Mouse (Mus musculus) intestine, embryonic 14.5 days (tissue): ENCODE measurements around the gene Frmd4a. TPM values are rescaled to one million over a fixed set of nuclear protein-coding genes. Genes with fewer than 3 reads are reported as not detected.

Experiments used
- ATAC-seq: fragments of 200-750 bp; cut with Nextera tagmentation; replicated peaks from 2 replicates; pipeline ENCODE4 v1.8.0; 2017; ENCODE audit warnings: low read depth, moderate number of reproducible peaks, moderate TSS enrichment, moderate library complexity; ENCODE audit not compliant: low FRiP score, low TSS enrichment
- DNase-seq: peaks from one replicate; pipeline ENCODE4 v3.0.0-alpha.2; 2018; ENCODE audit warnings: low spot score
- H3K27ac ChIP-seq: fragments of 300-500 bp; sonication (generic); 2 replicates; pipeline ENCODE4 v1.5.1; 2014; ENCODE audit warnings: low read depth, mild to moderate bottlenecking, control low read depth
- H3K27me3 ChIP-seq: fragments of 300-500 bp; sonication (generic); replicated peaks from 2 replicates; pipeline ENCODE4 v1.6.1; 2014; ENCODE audit warnings: low read length, control low read depth; ENCODE audit not compliant: control insufficient read depth, insufficient read depth
- H3K36me3 ChIP-seq: fragments of 300-500 bp; sonication (generic); 2 replicates; pipeline ENCODE4 v1.6.1; 2014; ENCODE audit warnings: low read length, control low read depth; ENCODE audit not compliant: control insufficient read depth, insufficient read depth
- H3K4me1 ChIP-seq: fragments of 300-500 bp; sonication (generic); replicated peaks from 2 replicates; pipeline ENCODE4 v1.6.1; 2014; ENCODE audit warnings: low read length, control low read depth, mixed read lengths; ENCODE audit not compliant: control insufficient read depth, insufficient read depth
- H3K4me2 ChIP-seq: fragments of 300-500 bp; sonication (generic); 2 replicates; pipeline ENCODE4 v1.6.1; 2014; ENCODE audit warnings: low read length
- H3K4me3 ChIP-seq: fragments of 300-500 bp; sonication (generic); 2 replicates; pipeline ENCODE4 v1.5.1; 2014; ENCODE audit warnings: low read depth, low read length, control low read depth, mixed read lengths
- H3K9ac ChIP-seq: fragments of 300-500 bp; sonication (generic); 2 replicates; pipeline ENCODE4 v1.6.1; 2014; ENCODE audit warnings: mild to moderate bottlenecking, low read length
- H3K9me3 ChIP-seq: fragments of 300-500 bp; sonication (generic); 2 replicates; pipeline ENCODE4 v1.6.1; 2016; ENCODE audit warnings: low read length, control low read depth; ENCODE audit not compliant: control insufficient read depth
- WGBS: fragments of 180-500 bp; shearing (Covaris S2); extraction: QIAGEN DNeasy Blood & Tissue Kit; methylation state at CpG from one replicate; pipeline ENCODE4 v1.1.7; 2014; 5-methylcytosine and 5-hydroxymethylcytosine counted together
- polyA plus RNA-seq: library from polyadenylated mRNA; unstranded; fragments of >200 nt; fragmentation: Nextera tagmentation; extraction: Ambion mirVana; gene quantifications from 2 replicates; pipeline ENCODE4 v1.2.1, GENCODE M21; 2014

Gene Frmd4a
- polyA plus RNA-seq, 1 experiment from 2014 or later = 28.8 TPM

GRCm38 (mm10) chr2:4260324-4261058, 243.0 kb downstream of the Frmd4a start:
- Histone ChIP-seq H3K27me3 (no peaks in the 10 kb centered on the region), H3K9me3 (no peaks in the 10 kb centered on the region), H3K27ac (no peak overlapping the region), H3K4me1 (no peaks in the 10 kb centered on the region), H3K4me2 (no peak overlapping the region), H3K4me3 (no peak overlapping the region), H3K36me3 (no peaks in the 10 kb centered on the region), H3K9ac (no peak overlapping the region)
- 61% methylated on average over 10 of the region's 10 CpGs for WGBS
- DNase-seq (no peak), ATAC-seq (no peak)

GRCm38 (mm10) chr2:4262667-4263066, 245.2 kb downstream of the Frmd4a start:
- DNase-seq (no peak), ATAC-seq (no peak)
- Histone ChIP-seq H3K4me3 (no peak overlapping the region), H3K27ac (no peak overlapping the region), H3K9ac (no peak overlapping the region), H3K27me3 (no peaks in the 10 kb centered on the region), H3K36me3 (no peaks in the 10 kb centered on the region), H3K4me2 (no peak overlapping the region), H3K4me1 (no peaks in the 10 kb centered on the region), H3K9me3 (no peaks in the 10 kb centered on the region)
- 75% methylated on average over 3 of the region's 3 CpGs for WGBS

GRCm38 (mm10) chr2:4267377-4267776, 249.9 kb downstream of the Frmd4a start:
- Histone ChIP-seq H3K4me3 (no peak overlapping the region), H3K4me2 (no peak overlapping the region), H3K27me3 (no peaks in the 10 kb centered on the region), H3K9ac (no peak overlapping the region), H3K36me3 (no peaks in the 10 kb centered on the region), H3K4me1 (no peaks in the 10 kb centered on the region), H3K9me3 (no peaks in the 10 kb centered on the region), H3K27ac (no peak overlapping the region)
- no peak for ATAC-seq
- no peak for DNase-seq
- WGBS = 89% methylated on average over 7 of the region's 7 CpGs

GRCm38 (mm10) chr2:4282777-4283176, 265.3 kb downstream of the Frmd4a start:
- Histone ChIP-seq H3K9ac (no peak overlapping the region), H3K27ac (peak overlapping the region; percentile 23), H3K27me3 (no peaks in the 10 kb centered on the region), H3K36me3 (no peaks in the 10 kb centered on the region), H3K9me3 (no peaks in the 10 kb centered on the region), H3K4me2 (no peak overlapping the region), H3K4me3 (no peak overlapping the region), H3K4me1 (peaks cover 27% of the 10 kb centered on the region)
- ATAC-seq (peak; percentile 59), DNase-seq (peak; percentile 64)
- whole genome bisulfite sequencing = 25% methylated on average over 5 of the region's 5 CpGs

- Histone ChIP-seq H3K9me3 (no peaks in the 10 kb centered on the region), H3K27me3 (no peaks in the 10 kb centered on the region), H3K4me3 (no peak overlapping the region), H3K4me2 (peak overlapping the region; percentile 31), H3K9ac (no peak overlapping the region), H3K4me1 (peaks cover 27% of the 10 kb centered on the region), H3K27ac (no peak overlapping the region), H3K36me3 (no peaks in the 10 kb centered on the region)
- DNase-seq = no peak
- 24% methylated on average over 4 of the region's 4 CpGs for WGBS
- ATAC-seq = no peak
These were observed 268.3 kb downstream of the Frmd4a start for GRCm38 (mm10) chr2:4285693-4286291.

- ATAC-seq (peak; percentile 38; the same call in 1 of the 2 replicates), DNase-seq (no peak)
- Histone ChIP-seq H3K36me3 (no peaks in the 10 kb centered on the region), H3K9ac (no peak overlapping the region), H3K4me3 (no peak overlapping the region), H3K9me3 (no peaks in the 10 kb centered on the region), H3K4me2 (peak overlapping the region; percentile 31), H3K27ac (no peak overlapping the region), H3K27me3 (no peaks in the 10 kb centered on the region), H3K4me1 (peaks cover 27% of the 10 kb centered on the region)
- 18% methylated on average over 8 of the region's 8 CpGs for WGBS
These were observed 268.9 kb downstream of the Frmd4a start for GRCm38 (mm10) chr2:4286390-4286901.

- ATAC-seq (no peak), DNase-seq (no peak)
- 95% methylated on average over 2 of the region's 2 CpGs for WGBS
- Histone ChIP-seq H3K4me3 (no peak overlapping the region), H3K27me3 (no peaks in the 10 kb centered on the region), H3K9ac (no peak overlapping the region), H3K27ac (no peak overlapping the region), H3K4me1 (peaks cover 15% of the 10 kb centered on the region), H3K4me2 (no peak overlapping the region), H3K9me3 (no peaks in the 10 kb centered on the region), H3K36me3 (no peaks in the 10 kb centered on the region)
These were observed 273.0 kb downstream of the Frmd4a start for GRCm38 (mm10) chr2:4290475-4290874.

GRCm38 (mm10) chr2:4291100-4291499, 273.6 kb downstream of the Frmd4a start:
- H3K36me3 ChIP-seq = no peaks in the 10 kb centered on the region
- H3K4me2 ChIP-seq = no peak overlapping the region
- no peaks in the 10 kb centered on the region for H3K9me3 ChIP-seq
- no peak overlapping the region for H3K9ac ChIP-seq
- no peak overlapping the region for H3K4me3 ChIP-seq
- no peak overlapping the region for H3K27ac ChIP-seq
- no peaks in the 10 kb centered on the region for H3K27me3 ChIP-seq
- WGBS = 52% methylated on average over 2 of the region's 2 CpGs
- H3K4me1 ChIP-seq = peaks cover 9% of the 10 kb centered on the region
- ATAC-seq (no peak), DNase-seq (no peak)
